Mouse (Mus musculus) thymus, adult 18-20 months (tissue): ENCODE results near the gene Sept12.

ENCODE experiments used
- DNase-seq, 2 experiments: peaks; one replicate each; pipeline ENCODE4 v3.0.0; 2022; ENCODE audit warnings: mixed read lengths in 2 of 2

The Sept12 gene

GRCm38 (mm10) chr16:4971626-4972025 is 26.0 kb downstream of the Sept12 start:
- no peak for DNase-seq

DNA sequence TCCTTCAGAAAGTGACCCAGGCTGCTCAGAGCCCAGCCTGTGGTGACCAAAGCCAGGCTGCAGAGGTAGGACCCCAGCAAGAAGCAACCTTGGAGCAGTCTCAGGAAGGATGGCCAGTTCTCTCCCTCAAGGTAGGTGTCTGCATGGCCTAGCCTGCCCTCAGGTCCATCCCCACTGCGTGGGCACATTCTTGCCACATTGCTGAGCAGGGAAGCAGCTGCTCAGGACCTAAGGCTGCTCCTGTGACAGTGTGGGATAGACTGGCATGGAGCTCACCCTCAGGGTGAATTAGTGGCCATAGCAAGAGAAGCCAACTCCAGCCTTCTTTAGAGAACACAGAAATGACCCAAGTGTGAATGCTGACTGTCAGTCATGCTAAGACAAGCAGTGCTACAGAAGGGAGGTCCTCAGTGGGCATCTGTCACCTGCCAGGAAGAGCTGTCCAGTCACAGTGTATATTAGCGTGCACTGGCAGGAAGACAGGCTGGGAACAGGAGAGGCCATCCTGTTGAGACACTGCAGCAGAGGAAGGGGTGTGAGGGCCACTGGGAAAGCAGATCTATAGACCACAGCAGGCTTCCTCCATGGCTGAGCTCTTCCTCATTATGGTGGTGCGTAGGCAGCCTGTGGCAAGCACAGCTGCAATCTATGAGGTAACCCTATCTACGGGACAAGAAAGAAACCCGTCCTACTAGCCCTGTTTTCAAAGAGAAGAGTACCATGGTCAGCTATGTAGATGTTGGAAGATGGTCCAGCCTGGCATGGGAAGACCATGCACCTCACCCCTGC is 28.4 kb downstream of the Sept12 start:
- no peak for DNase-seq

DNA sequence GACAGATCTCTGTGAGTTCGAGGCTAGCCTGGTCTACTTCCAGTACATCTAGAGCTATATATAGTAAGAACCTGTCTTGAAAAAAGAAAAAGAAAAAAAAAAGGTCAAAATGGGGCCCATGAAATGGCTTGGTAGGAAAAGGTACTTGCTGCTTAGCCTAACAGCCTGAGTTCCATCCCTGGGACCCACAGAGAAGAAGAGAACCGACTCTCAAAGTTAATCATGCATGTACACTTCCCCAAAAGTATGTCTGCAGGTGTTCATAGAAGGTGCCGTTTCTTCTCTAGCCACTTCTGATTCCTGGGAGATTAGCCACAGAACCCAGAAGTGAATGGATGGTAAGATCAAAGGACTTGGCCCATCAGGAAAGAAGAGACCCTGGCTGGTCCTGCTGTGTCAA is 29.2 kb downstream of the Sept12 start:
- DNase-seq: no peak

- no peak for DNase-seq
Observed at GRCm38 (mm10) chr16:4965392-4966129, 32.1 kb downstream of the Sept12 start.

- no peak for DNase-seq
Observed at GRCm38 (mm10) chr16:4964731-4965391, 32.8 kb downstream of the Sept12 start.

- peak; percentile 91 to 93 for DNase-seq
Observed at GRCm38 (mm10) chr16:4963797-4964709, 33.6 kb downstream of the Sept12 start, which contains the start of gene Anks3. Anks3 (minus strand) TSS chr16:4964205.

- DNase-seq: no peak
Observed at GRCm38 (mm10) chr16:4963346-4963745, 34.3 kb downstream of the Sept12 start.

- no peak for DNase-seq
Observed at GRCm38 (mm10) chr16:4960260-4960659, 37.4 kb downstream of the Sept12 start.

DNA sequence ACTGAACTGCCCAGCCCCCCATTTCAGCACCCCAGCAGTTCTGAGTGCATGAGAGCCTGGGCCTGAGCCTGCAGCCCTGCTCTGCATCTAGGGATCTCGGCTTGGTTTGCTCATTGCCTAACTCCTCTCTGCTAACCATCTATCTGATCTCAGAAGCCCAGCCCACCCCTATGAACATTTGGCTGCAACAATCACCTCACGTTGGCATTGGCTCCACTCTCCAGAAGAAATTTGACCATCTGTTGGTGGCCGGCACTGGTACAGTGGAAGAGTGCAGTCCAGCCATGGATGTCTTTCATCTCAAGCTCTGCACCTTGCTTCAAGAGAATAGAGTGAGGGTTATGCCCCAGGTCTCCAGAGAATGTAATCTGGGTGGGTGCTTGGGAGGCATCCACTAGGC is 40.2 kb downstream of the Sept12 start:
- DNase-seq: no peak

DNA sequence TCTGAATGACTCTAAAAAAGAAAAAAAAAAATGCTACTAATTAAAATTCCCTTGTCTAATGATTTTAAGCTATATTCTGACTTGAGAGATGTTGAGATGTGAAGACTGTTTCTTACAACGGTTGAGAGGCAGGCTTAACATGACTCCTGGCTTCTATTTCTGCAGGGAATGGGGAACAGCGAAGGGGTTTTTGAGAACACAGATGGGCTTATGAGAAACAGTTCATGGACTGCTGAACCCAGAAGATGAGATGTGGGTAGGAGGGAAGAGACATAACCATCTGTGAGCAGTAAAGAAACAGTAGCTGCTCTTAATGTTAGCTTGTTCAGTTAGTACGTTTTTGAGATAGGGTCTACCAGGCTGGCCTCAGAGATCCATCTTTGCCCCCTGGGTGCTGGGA is 41.0 kb downstream of the Sept12 start:
- DNase-seq: no peak

DNA sequence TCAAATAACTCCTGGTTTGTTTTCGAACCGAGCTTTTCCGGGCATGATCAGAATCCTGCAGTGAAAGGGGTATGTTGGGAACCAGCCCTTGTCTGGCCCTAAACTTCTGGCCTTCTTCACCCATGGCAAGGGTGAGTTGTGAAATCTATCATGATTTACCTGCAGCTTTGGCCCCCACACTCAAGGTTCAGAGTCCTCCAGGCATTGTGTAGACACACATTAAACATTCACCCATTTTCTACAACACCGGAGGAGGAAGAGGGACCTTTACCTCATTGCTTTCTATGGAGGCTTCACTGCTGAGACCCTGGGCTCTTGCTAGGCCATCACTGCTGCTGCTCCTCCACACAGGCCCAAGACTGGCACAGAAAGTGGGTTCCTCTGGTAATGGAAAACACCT is 50.3 kb downstream of the Sept12 start:
- DNase-seq: no peak

DNA sequence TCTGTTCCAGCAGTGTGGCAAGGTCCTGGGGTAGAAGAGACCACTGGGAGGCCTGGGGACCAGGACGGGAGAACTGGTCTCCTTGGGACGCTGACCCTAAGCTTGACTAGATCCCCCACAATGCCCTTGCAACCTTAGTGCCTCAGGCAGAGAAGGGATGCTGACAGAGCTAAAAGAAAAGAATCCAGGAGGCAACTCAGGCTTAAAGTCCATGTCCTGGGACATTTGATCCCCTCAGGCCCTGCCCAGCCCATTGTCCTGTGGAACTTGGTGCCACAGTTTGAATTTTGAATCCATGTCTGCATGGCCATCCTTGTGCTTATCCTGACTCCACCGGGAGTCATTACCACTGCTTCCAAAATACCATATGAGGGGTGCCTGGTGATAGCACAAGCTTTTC is 51.5 kb downstream of the Sept12 start:
- DNase-seq: no peak

- DNase-seq: no peak
Observed at GRCm38 (mm10) chr16:4945415-4945814, 52.2 kb downstream of the Sept12 start.

DNA sequence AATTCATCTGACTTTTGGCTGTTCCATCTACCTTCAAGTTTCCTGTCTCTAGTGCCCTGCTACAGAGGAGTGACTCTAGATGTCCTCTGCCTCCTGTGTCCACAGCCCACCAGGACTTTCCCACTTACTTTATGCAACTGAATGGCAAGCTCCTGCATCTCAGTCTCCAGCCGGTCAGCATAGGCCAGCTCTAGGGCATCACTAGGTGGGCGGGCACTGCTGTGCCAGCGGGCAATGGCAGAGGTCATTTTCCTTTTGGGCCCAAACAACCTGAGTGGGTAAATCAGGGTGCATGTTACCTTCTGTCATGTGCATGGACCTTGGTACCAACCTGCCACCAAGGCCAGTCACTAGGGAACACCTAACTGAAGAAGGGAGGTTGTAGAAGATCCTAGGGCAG is 54.2 kb downstream of the Sept12 start:
- no peak for DNase-seq

DNA sequence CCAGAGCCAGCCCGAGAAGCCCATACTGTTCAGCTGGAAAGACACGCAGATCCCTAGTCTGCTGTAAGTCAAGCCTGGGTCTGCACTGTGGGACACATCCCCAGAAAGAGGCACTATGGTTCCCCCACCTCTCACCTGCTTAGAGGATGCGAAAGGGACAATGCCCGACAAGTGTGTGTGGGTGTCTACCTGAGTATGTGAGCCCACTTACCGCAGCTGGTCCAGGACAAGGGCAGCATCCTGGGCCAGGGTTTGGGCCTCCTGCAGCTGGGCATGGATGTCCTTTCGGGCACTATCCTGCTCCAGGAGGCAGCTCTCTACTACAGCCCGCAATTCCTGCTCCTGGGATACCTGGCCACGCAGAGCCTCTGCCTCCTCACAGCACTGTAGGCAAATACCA is 54.8 kb downstream of the Sept12 start:
- no peak for DNase-seq

DNA sequence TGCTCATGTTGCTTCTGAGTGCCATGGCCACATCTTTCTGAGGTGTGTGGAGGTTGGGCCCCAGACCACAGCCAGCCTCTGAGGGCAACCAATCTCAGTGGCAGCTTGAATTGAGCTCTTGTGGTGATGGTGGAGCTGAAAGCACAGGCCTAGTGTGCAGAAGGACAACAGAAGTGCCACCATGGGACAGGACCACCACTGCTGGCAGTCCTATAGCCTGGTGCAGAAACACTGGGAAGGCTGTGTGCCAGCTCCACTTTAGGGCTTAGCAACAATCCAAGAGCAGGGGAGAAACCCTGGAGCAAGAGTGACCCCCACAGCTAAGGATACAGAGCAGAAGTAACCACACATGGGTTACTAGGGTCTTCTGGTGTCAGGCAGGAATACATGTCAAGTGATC is 56.6 kb downstream of the Sept12 start:
- DNase-seq: no peak

DNA sequence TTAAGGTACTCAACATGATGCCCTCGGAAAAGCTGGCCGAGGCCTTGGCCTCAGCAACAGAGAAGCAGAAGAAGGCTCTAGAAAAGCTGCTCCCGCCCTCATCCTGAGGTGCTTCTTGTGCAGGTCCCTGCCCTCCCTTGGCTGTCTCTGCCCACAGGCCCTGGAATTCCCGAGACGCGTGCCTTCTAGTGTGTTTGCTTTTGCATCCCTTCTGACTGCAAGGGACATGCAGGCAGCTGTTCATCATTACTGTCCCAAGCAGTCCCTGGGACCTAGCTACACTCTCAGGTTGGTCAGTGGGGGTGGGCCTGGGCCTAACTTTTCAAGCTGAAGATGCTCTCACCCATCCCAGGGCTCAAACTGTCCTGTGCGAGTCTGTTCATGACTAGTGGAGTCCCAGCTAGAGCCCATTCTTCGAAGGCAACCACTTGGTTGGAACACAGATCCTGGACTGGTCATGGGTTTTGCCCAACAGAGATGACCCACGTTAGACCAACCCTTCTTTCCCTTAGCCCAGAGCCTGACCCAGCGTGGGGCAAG is 57.3 kb downstream of the Sept12 start:
- no peak for DNase-seq

DNA sequence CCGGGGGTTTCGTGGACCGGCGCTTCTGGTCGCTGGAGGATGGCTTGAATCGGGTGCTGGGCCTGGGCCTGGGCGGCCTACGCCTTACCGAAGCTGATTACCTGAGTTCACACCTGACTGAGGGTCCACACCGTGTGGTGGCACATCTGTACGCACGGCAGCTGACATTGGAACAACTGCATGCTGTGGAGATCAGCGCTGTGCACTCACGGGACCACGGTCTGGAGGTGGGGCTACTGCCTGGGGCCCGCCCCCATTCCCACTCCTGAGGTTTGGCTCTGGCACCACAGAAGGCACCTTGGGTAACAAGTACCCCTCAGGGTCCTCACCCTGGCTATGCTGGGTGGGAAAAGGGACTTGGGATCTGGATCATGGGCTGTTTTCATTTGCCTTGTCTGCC is 58.2 kb downstream of the Sept12 start:
- peak; percentile 25 to 42 for DNase-seq

GRCm38 (mm10) chr16:4938989-4939388 is 58.7 kb downstream of the Sept12 start:
- DNase-seq: peak; percentile 98

GRCm38 (mm10) chr16:4938461-4938860 is 59.2 kb downstream of the Sept12 start, which contains the start of gene Nudt16l1:
Nudt16l1 (plus strand) TSS chr16:4938761.
- DNase-seq: no peak

- DNase-seq: no peak
Observed at GRCm38 (mm10) chr16:4937351-4938190, 60.1 kb downstream of the Sept12 start.
